Comparison of ENCODE assay signal across 8 mouse cellular contexts in the genomic region with DNA sequence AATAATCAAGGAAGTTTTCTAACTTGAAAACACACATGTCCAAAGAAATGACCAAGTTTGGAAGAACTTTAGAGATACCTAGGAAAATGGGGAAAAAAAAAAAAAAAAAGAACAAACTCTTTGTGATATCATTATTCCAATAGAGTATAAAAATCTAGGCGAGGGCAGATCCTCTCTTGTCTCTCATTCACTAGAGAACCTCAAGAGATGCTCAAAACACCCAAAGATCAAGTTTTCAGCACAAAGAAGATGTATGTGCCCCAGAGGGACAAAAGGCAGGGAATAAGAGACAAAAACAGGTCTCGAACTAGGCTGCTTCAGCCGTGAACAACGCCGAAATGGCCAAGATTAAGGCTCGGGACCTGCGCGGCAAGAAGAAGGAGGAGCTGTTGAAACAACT. TPM values are rescaled to one million over a fixed set of nuclear protein-coding genes. Genes with fewer than 3 reads are reported as not detected.
DNase-seq lines count a peak whose midpoint lies in the region; ATAC-seq lines count a peak whose summit lies in the region.

A gene (plus strand): TSS at position 301 of the 400 bp plus-strand sequence.

- ATAC-seq in kidney, embryonic 16.5 days (ENCODE audit: low FRiP score, low TSS enrichment) = no peak
- no peak for ATAC-seq in common myeloid progenitor, adult 5-6 weeks (replicated peaks; ENCODE audit: low read depth, poor library complexity, severe bottlenecking)
- no peak for ATAC-seq in midbrain, embryonic 14.5 days (ENCODE audit: low FRiP score, low TSS enrichment)

- no peak within 1 kb of the TSS for H3K9ac ChIP-seq in kidney, embryonic 16.5 days (replicated peaks; ENCODE audit: low read length)
- no peak within 1 kb of the TSS for H3K9ac ChIP-seq in midbrain, embryonic 14.5 days (replicated peaks; ENCODE audit: low read length)

- no peak within 1 kb of the TSS for H3K4me2 ChIP-seq in kidney, embryonic 16.5 days (replicated peaks; ENCODE audit: low read depth, low read length)
- H3K4me2 ChIP-seq in midbrain, embryonic 14.5 days (ENCODE audit: low read length) = no peak within 1 kb of the TSS

- no peaks in the 10 kb centered on the region for H3K36me3 ChIP-seq in kidney, embryonic 16.5 days (ENCODE audit: insufficient read depth, low read length)
- H3K36me3 ChIP-seq in midbrain, embryonic 14.5 days (ENCODE audit: control insufficient read depth, insufficient read depth, low read length) = no peaks in the 10 kb centered on the region

- H3K4me1 ChIP-seq in kidney, embryonic 16.5 days (ENCODE audit: insufficient read depth, low read length) = no peaks in the 10 kb centered on the region
- no peaks in the 10 kb centered on the region for H3K4me1 ChIP-seq in midbrain, embryonic 14.5 days (ENCODE audit: control insufficient read depth, insufficient read depth, low read length)

- H3K27ac ChIP-seq in kidney, embryonic 16.5 days (ENCODE audit: low read length) = no peak within 1 kb of the TSS
- no peak within 1 kb of the TSS for H3K27ac ChIP-seq in midbrain, embryonic 14.5 days (replicated peaks; ENCODE audit: low read depth, low read length)

- H3K27me3 ChIP-seq in kidney, embryonic 16.5 days (ENCODE audit: insufficient read depth, low read length) = no peaks in the 10 kb centered on the region
- H3K27me3 ChIP-seq in midbrain, embryonic 14.5 days (ENCODE audit: control insufficient read depth, insufficient read depth, low read length) = no peaks in the 10 kb centered on the region

- H3K9me3 ChIP-seq in kidney, embryonic 16.5 days (ENCODE audit: low read length) = 0 out of 2 replicates have a peak, but pooled peaks cover 2% of the 10 kb centered on the region
- no peaks in the 10 kb centered on the region for H3K9me3 ChIP-seq in midbrain, embryonic 14.5 days (ENCODE audit: control insufficient read depth, low read length)

- no peak within 1 kb of the TSS for H3K4me3 ChIP-seq in kidney, embryonic 16.5 days (ENCODE audit: low read length)
- no peak within 1 kb of the TSS for H3K4me3 ChIP-seq in midbrain, embryonic 14.5 days (replicated peaks; ENCODE audit: low read depth, low read length)

- no peak for DNase-seq in kidney, adult 9 months
- DNase-seq in heart, adult 8-10 months (ENCODE audit: low spot score) = no peak
- no peak for DNase-seq in layer of hippocampus, postnatal 14 days (ENCODE audit: low spot score in 2 of 2)
- no peak for DNase-seq in midbrain, embryonic 14.5 days
- no peak for DNase-seq in cerebellum, adult 18-20 months
- DNase-seq in retina, embryonic 14.5 days (ENCODE audit: low spot score) = no peak

- WGBS in kidney, embryonic 16.5 days = 88% methylated on average over 8 of the region's 8 CpGs
- 91% methylated on average over 8 of the region's 8 CpGs for WGBS in midbrain, embryonic 14.5 days

RNA-seq across cellular contexts. Expression of the gene that starts here (rescaled TPM):
- polyA plus RNA-seq in kidney, embryonic 16.5 days (2015; fragmentation: Nextera tagmentation; extraction: Ambion mirVana) = 847 and 848 TPM in 2 replicates
- 3,876 and 4,003 TPM in 2 replicates for total RNA-seq in common myeloid progenitor, adult 5-6 weeks (2017)
- 100 to 1,000 TPM; 364 to 491 (median 426) TPM for total RNA-seq in heart, adult 8-10 months (2022)
- 100 to 1,000 TPM; 325 to 333 TPM for total RNA-seq in layer of hippocampus, postnatal 14 days (2021)
- 535 and 647 TPM in 2 replicates for polyA plus RNA-seq in midbrain, embryonic 14.5 days (2014; fragmentation: Nextera tagmentation; extraction: Ambion mirVana)
